Mouse (Mus musculus) testis, postnatal 14 days (tissue): Measurements from ENCODE around the gene Cyp2c68.
"Not testable (repeated sequence)": the region's sequence is repeated elsewhere in the genome, so short reads cannot be mapped to it uniquely, and the experiment has no call there.

Experiments
- DNase-seq: peaks from one replicate; pipeline ENCODE4 v3.0.0; 2021; ENCODE audit warnings: low spot score

Cyp2c68 gene

GRCm38 (mm10) chr19:39740920-39741319 lies at the start of gene Cyp2c68:
Gene Cyp2c68, minus strand, starts transcription at chr19:39741054.
- DNase-seq, result no peak

GRCm38 (mm10) chr19:39785458-39785857 lies 44.6 kb upstream of the Cyp2c68 start:
- not testable (repeated sequence) for DNase-seq

GRCm38 (mm10) chr19:39745357-39745756 lies 4.5 kb upstream of the Cyp2c68 start:
- no peak for DNase-seq

- DNase-seq, result not testable (repeated sequence)
Observed at GRCm38 (mm10) chr19:39744361-39744760, 3.5 kb upstream of the Cyp2c68 start.

GRCm38 (mm10) chr19:39711116-39711515 lies 29.7 kb downstream of the Cyp2c68 start:
- not testable (repeated sequence) for DNase-seq

GRCm38 (mm10) chr19:39665650-39666049 lies 75.2 kb downstream of the Cyp2c68 start:
- not testable (repeated sequence) for DNase-seq

GRCm38 (mm10) chr19:39652381-39652780 lies 88.5 kb downstream of the Cyp2c68 start:
- no peak for DNase-seq

GRCm38 (mm10) chr19:39648938-39649337 lies 91.9 kb downstream of the Cyp2c68 start, which contains the start of gene Cyp2c67:
Gene Cyp2c67, minus strand, starts transcription at chr19:39649051.
- no peak for DNase-seq

- DNase-seq, result no peak
Observed at GRCm38 (mm10) chr19:39647519-39647918, 93.3 kb downstream of the Cyp2c68 start.

- DNase-seq, result not testable (repeated sequence)
Observed at GRCm38 (mm10) chr19:39644551-39644950, 96.3 kb downstream of the Cyp2c68 start.
